Mouse (Mus musculus) liver, embryonic 16.5 days (tissue): ENCODE results near the gene E130311K13Rik. TPM values are rescaled to one million over a fixed set of nuclear protein-coding genes. Genes with fewer than 3 reads are reported as not detected.

ENCODE experiments used
- ATAC-seq: fragments of 200-750 bp; cut with Nextera tagmentation; 2 replicates; pipeline ENCODE4 v1.8.0; 2017; ENCODE audit warnings: low read depth, mild to moderate bottlenecking, moderate number of reproducible peaks, moderate library complexity
- H3K27ac ChIP-seq: fragments of 300-500 bp; sonication (generic); 2 replicates; pipeline ENCODE4 v1.5.1; 2014; ENCODE audit warnings: mild to moderate bottlenecking, low read length
- H3K27me3 ChIP-seq: fragments of 300-500 bp; sonication (generic); 2 replicates; pipeline ENCODE4 v1.6.1; 2014; ENCODE audit warnings: low read depth, low read length, mixed read lengths; ENCODE audit not compliant: control insufficient read depth, insufficient read depth
- H3K36me3 ChIP-seq: fragments of 300-500 bp; sonication (generic); 2 replicates; pipeline ENCODE4 v1.6.1; 2014; ENCODE audit warnings: mild to moderate bottlenecking; ENCODE audit not compliant: control insufficient read depth, insufficient read depth
- H3K4me1 ChIP-seq: fragments of 300-500 bp; sonication (generic); 2 replicates; pipeline ENCODE4 v1.6.1; 2014; ENCODE audit warnings: low read depth, low read length, mixed read lengths; ENCODE audit not compliant: control insufficient read depth
- H3K4me2 ChIP-seq: fragments of 300-500 bp; sonication (generic); 2 replicates; pipeline ENCODE4 v1.6.1; 2014; ENCODE audit warnings: low read depth, low read length, mixed read lengths
- H3K4me3 ChIP-seq: fragments of 300-500 bp; sonication (generic); 2 replicates; pipeline ENCODE4 v1.5.1; 2014; ENCODE audit warnings: low read depth, mild to moderate bottlenecking, low read length
- H3K9ac ChIP-seq: fragments of 300-500 bp; sonication (generic); 2 replicates; pipeline ENCODE4 v1.6.1; 2014; ENCODE audit warnings: low read depth, low read length
- H3K9me3 ChIP-seq: fragments of 300-500 bp; sonication (generic); replicated peaks from 2 replicates; pipeline ENCODE4 v1.6.1; 2016; ENCODE audit warnings: low read length; ENCODE audit not compliant: control insufficient read depth
- WGBS: fragments of 180-500 bp; shearing (Covaris S2); extraction: QIAGEN DNeasy Blood & Tissue Kit; methylation state at CpG from one replicate; pipeline ENCODE4 v1.1.7; 2014; ENCODE audit not compliant: insufficient replicate concordance; 5-methylcytosine and 5-hydroxymethylcytosine counted together
- polyA plus RNA-seq: library from polyadenylated mRNA; unstranded; fragments of >200 nt; fragmentation: Nextera tagmentation; extraction: Ambion mirVana; gene quantifications from 2 replicates; pipeline ENCODE4 v1.2.1, GENCODE M21; 2015

Gene E130311K13Rik
- polyA plus RNA-seq, 1 experiment from 2014 or later: 1.9 TPM

DNA sequence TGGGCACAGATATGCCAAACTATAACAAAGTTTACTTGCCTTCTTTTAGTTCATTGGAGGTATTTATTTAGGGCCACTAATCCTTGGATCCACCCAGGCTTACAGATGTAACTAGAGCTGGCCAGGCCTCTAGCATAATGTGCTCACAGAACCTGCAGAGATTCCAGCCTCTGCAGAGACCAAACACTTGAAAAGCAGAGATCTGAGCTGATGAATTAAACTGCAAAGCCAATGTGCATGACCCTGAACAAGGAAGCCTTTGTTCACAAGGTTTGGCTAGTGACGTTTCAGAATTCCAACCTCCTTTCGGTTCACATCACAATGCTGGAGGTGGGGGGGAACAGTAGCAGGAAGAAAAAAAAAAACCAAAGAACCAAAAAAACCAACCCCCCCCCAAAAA, 58.0 kb downstream of the E130311K13Rik start:
- Histone ChIP-seq H3K4me1 (no peaks in the 10 kb centered on the region), H3K9ac (no peak overlapping the region), H3K27me3 (no peaks in the 10 kb centered on the region), H3K4me3 (no peak overlapping the region), H3K4me2 (no peak overlapping the region), H3K36me3 (no peaks in the 10 kb centered on the region), H3K9me3 (no peaks in the 10 kb centered on the region), H3K27ac (no peak overlapping the region)
- WGBS: 51% methylated on average over 2 of the region's 2 CpGs
- no peak for ATAC-seq

DNA sequence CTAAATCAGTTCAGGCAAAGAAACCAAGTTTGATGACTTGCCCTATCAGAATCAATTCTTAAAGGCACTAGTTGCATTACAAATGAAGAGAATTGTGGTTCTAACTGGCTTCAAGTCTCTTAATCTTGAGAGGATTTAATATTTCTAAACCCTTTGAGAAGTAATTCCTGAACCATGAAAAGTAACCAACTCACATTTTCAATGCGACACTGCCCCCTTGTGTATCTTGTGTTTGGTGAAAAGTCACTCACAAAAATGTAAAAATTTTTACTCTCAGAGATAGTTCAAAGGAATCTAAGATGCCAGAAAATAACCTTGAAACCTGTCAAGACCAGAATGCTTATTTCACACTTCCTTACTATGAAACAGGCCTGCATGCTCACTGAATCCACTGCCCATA, 61.0 kb downstream of the E130311K13Rik start:
- no peaks in the 10 kb centered on the region for H3K36me3 ChIP-seq
- no peaks in the 10 kb centered on the region for H3K9me3 ChIP-seq
- no peak overlapping the region for H3K4me2 ChIP-seq
- no peak for ATAC-seq
- H3K27me3 ChIP-seq: no peaks in the 10 kb centered on the region
- no peak overlapping the region for H3K27ac ChIP-seq
- 44% methylated on average over 1 of the region's 1 CpGs for WGBS
- H3K4me1 ChIP-seq: no peaks in the 10 kb centered on the region
- H3K9ac ChIP-seq: no peak overlapping the region
- H3K4me3 ChIP-seq: no peak overlapping the region

DNA sequence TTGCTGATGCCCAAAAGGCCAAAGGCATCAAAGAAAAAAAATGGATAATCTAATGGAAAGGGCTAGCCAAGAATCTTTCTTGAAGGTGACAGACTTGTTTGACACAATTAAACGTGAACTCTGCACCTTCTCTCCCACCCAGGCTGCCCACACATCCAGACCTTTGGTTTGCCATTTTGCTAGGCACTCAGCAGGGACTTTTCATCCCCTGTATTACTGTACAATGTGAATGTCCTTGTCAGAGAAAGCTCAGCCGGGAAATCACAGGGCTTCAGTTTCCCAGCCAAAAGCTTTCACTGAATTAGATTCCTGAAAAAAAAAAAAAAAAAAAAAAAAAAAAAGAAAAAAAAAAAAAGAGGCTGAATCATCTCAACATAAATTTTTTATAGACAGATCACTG, 64.2 kb downstream of the E130311K13Rik start:
- Histone ChIP-seq H3K27ac (no peak overlapping the region), H3K4me1 (no peaks in the 10 kb centered on the region), H3K4me3 (no peak overlapping the region), H3K9ac (no peak overlapping the region), H3K4me2 (no peak overlapping the region), H3K27me3 (no peaks in the 10 kb centered on the region), H3K9me3 (no peaks in the 10 kb centered on the region), H3K36me3 (no peaks in the 10 kb centered on the region)
- 51% methylated on average over 2 of the region's 2 CpGs for WGBS
- ATAC-seq: no peak

Other genes starting within 250 kb of the E130311K13Rik start
- gene Plch1, start 30.0 kb downstream of the E130311K13Rik start, polyA plus RNA-seq: 0.07 and 0.13 TPM in 2 replicates
- gene Slc33a1, start 35.3 kb upstream of the E130311K13Rik start, polyA plus RNA-seq: 12.2 and 12.5 TPM in 2 replicates
- 18.3 and 18.8 TPM in 2 replicates for gene Gmps, start 46.6 kb upstream of the E130311K13Rik start, polyA plus RNA-seq
- not detected in 2 replicates for gene Vmn2r1, start 152.1 kb upstream of the E130311K13Rik start, polyA plus RNA-seq
- gene Vmn2r2, start 212.5 kb upstream of the E130311K13Rik start, polyA plus RNA-seq: not detected in 2 replicates